Mouse (Mus musculus): ENCODE measurements around the gene Ptprn. TPM values are rescaled to one million over a fixed set of nuclear protein-coding genes. Genes with fewer than 3 reads are reported as not detected.
A peak's percentile ranks its signal among the peaks of the same experiment; 100 is the strongest.

Ptprn gene
- polyA plus RNA-seq, 1 experiment from 2014 or later = 19.2 TPM

DNA sequence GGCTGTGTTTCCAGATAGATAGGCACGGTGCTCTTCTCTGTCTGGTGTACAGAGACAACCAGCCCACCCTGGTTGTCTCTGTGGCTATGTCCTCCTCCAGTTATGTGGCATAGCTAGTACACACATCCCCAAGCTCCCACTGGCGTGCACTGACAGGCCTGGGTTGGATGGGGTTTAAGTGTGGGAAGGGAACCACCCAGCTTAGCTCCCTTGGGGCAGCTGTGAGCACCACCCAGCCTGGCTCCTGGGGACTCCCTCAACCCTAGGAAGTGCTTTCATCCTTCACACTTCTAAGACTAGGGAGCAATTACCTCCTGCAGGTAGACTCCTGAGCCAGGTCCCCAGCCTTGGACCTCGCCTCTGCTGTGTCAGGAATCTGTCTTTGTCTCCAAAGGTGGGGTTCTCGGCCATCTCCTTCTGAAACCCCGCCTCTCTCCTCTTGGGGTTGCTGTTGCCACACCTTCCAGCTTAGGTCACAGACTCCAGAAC, 32.6 kb downstream of the Ptprn start, which contains the start of gene A630095N17Rik:
Gene A630095N17Rik, minus strand, starts transcription at position 439 of the 489 bp plus-strand sequence.
- no peak within 1 kb of the TSS for H3K4me3 ChIP-seq
- no peaks in the 10 kb centered on the region for H3K36me3 ChIP-seq
- peaks cover 14% of the 10 kb centered on the region for H3K4me1 ChIP-seq (replicated peaks)
- no peak within 1 kb of the TSS for H3K9ac ChIP-seq
- 76% methylated on average over 5 of the region's 5 CpGs for WGBS
- peaks cover 10% of the 10 kb centered on the region; the same call in 1 of the 2 replicates for H3K27me3 ChIP-seq
- H3K4me2 ChIP-seq = no peak within 1 kb of the TSS
- no peaks in the 10 kb centered on the region for H3K9me3 ChIP-seq
- H3K27ac ChIP-seq (replicated peaks) = no peak within 1 kb of the TSS
- no peak for ATAC-seq (ENCODE audit: low read depth)

DNA sequence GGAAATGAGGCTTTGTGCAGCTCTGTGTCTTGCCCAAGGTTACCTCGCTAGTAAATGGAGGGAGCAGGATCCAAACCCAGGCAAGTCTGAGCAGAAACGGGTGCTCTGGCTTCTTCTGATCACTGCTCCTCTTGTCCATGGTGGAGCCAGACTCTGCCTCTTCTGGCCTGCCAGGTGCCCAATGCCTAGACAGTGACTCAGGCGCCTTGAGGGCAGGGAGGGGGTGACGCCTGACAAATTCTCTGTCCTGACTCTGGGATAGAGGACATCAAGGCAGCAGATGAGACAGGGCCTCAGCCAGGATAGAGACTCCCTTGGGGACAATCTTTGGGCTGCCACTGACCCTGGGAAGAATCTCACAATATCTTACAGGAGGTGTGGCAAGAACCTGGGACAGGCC, 33.1 kb downstream of the Ptprn start:
- WGBS = 78% methylated on average over 4 of the region's 4 CpGs
- H3K36me3 ChIP-seq = no peaks in the 10 kb centered on the region
- no peak overlapping the region for H3K27ac ChIP-seq (replicated peaks)
- peaks cover 10% of the 10 kb centered on the region; the same call in 1 of the 2 replicates for H3K27me3 ChIP-seq
- H3K9ac ChIP-seq = no peak overlapping the region
- no peaks in the 10 kb centered on the region for H3K9me3 ChIP-seq
- no peak for ATAC-seq (ENCODE audit: low read depth)
- no peak overlapping the region for H3K4me3 ChIP-seq
- no peak overlapping the region for H3K4me2 ChIP-seq
- H3K4me1 ChIP-seq (replicated peaks) = peaks cover 13% of the 10 kb centered on the region

DNA sequence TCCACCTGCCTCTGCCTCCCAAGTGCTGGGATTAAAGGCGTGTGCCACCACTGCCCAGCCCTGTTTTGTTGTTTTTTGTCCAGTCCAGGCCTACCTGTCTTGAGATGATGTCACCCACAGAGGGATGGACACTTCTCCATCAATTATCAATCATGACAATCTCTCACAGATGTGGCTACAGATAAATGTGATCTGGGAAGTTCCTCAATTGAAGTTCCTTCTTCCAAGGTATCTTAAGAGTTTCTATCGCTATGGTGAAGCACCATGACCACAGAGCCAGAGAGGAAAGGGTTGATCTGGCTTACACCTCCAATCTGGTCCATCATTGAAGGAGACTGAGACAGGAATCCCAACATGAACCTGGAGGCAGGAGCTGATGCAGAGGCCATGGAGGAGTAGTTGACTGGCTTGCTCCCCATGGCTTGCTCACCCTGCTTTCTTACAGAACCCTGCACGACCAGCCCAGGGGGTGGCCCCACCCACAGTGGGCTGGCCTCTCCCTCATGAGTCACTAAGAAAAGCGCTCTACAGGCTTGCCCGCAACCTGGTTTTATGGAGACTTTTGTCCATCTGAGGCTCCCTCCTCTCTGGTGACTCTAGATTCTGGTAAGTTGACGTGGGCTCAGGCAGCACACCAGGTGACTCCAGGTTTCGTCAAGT, 33.8 kb downstream of the Ptprn start:
- peaks cover 10% of the 10 kb centered on the region; the same call in 1 of the 2 replicates for H3K27me3 ChIP-seq
- no peak overlapping the region for H3K4me3 ChIP-seq
- ATAC-seq (ENCODE audit: low read depth) = no peak
- no peak overlapping the region for H3K4me2 ChIP-seq
- no peak overlapping the region for H3K9ac ChIP-seq
- H3K4me1 ChIP-seq (replicated peaks) = peaks cover 7% of the 10 kb centered on the region; the same call in 1 of the 2 replicates
- WGBS = 80% methylated on average over 7 of the region's 7 CpGs
- no peaks in the 10 kb centered on the region for H3K36me3 ChIP-seq
- H3K9me3 ChIP-seq = no peaks in the 10 kb centered on the region
- H3K27ac ChIP-seq (replicated peaks) = no peak overlapping the region

GRCm38 (mm10) chr1:75229158-75229557, 35.1 kb downstream of the Ptprn start:
- WGBS = 82% methylated on average over 4 of the region's 4 CpGs
- Histone ChIP-seq H3K36me3 (no peaks in the 10 kb centered on the region), H3K4me3 (no peak overlapping the region), H3K9ac (no peak overlapping the region), H3K4me1 (replicated peaks) (no peaks in the 10 kb centered on the region), H3K9me3 (no peaks in the 10 kb centered on the region), H3K27ac (replicated peaks) (no peak overlapping the region), H3K4me2 (no peak overlapping the region), H3K27me3 (peaks cover 10% of the 10 kb centered on the region; the same call in 1 of the 2 replicates)
- ATAC-seq (ENCODE audit: low read depth) = no peak

DNA sequence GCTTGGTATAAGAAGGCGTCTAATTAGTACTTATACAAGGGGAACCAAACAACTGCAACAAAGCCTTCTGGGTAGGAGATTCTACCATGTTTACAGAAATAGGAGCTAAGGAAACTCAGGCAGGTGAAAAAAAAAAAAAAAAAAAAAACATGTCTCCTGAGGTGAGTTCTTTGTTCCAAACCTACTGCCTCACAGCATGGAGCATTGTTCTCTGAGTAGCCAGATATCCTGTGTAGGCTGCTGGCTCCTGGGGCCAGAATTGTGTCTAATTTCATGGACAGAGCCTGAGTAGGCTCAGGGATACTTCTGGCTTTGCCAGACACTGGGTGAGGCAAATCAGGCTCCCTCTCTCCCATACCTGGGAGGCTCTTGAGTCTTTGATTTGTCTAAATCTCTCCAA, 36.6 kb downstream of the Ptprn start:
- ATAC-seq (ENCODE audit: low read depth) = no peak
- H3K36me3 ChIP-seq = no peaks in the 10 kb centered on the region
- no peaks in the 10 kb centered on the region for H3K9me3 ChIP-seq
- no peak overlapping the region for H3K27ac ChIP-seq (replicated peaks)
- 80% methylated on average over 1 of the region's 1 CpGs for WGBS
- H3K4me3 ChIP-seq = no peak overlapping the region
- H3K4me2 ChIP-seq = no peak overlapping the region
- peaks cover 20% of the 10 kb centered on the region for H3K27me3 ChIP-seq
- no peak overlapping the region for H3K9ac ChIP-seq
- H3K4me1 ChIP-seq (replicated peaks) = no peaks in the 10 kb centered on the region

- Histone ChIP-seq H3K4me3 (no peak overlapping the region), H3K9me3 (no peaks in the 10 kb centered on the region), H3K4me1 (replicated peaks) (no peaks in the 10 kb centered on the region), H3K27me3 (peaks cover 32% of the 10 kb centered on the region), H3K27ac (replicated peaks) (no peak overlapping the region), H3K36me3 (no peaks in the 10 kb centered on the region), H3K9ac (no peak overlapping the region), H3K4me2 (no peak overlapping the region)
- 73% methylated on average over 2 of the region's 2 CpGs for WGBS
- ATAC-seq (ENCODE audit: low read depth) = no peak
Observed at GRCm38 (mm10) chr1:75226138-75226537, 38.2 kb downstream of the Ptprn start.

GRCm38 (mm10) chr1:75225473-75225872, 38.8 kb downstream of the Ptprn start:
- H3K27ac ChIP-seq (replicated peaks) = no peak overlapping the region
- H3K27me3 ChIP-seq = peaks cover 33% of the 10 kb centered on the region
- H3K4me1 ChIP-seq (replicated peaks) = no peaks in the 10 kb centered on the region
- WGBS = 58% methylated on average over 3 of the region's 3 CpGs
- H3K4me2 ChIP-seq = no peak overlapping the region
- H3K36me3 ChIP-seq = no peaks in the 10 kb centered on the region
- no peak overlapping the region for H3K9ac ChIP-seq
- no peak for ATAC-seq (ENCODE audit: low read depth)
- H3K9me3 ChIP-seq = no peaks in the 10 kb centered on the region
- no peak overlapping the region for H3K4me3 ChIP-seq

GRCm38 (mm10) chr1:75223532-75223931, 40.8 kb downstream of the Ptprn start:
- no peaks in the 10 kb centered on the region for H3K9me3 ChIP-seq
- WGBS = 76% methylated on average over 6 of the region's 6 CpGs
- H3K4me1 ChIP-seq (replicated peaks) = peaks cover 14% of the 10 kb centered on the region
- no peak overlapping the region for H3K4me3 ChIP-seq
- H3K4me2 ChIP-seq = no peak overlapping the region
- no peak overlapping the region for H3K9ac ChIP-seq
- H3K27me3 ChIP-seq = peaks cover 52% of the 10 kb centered on the region
- no peak for ATAC-seq (ENCODE audit: low read depth)
- no peaks in the 10 kb centered on the region for H3K36me3 ChIP-seq
- H3K27ac ChIP-seq (replicated peaks) = no peak overlapping the region

DNA sequence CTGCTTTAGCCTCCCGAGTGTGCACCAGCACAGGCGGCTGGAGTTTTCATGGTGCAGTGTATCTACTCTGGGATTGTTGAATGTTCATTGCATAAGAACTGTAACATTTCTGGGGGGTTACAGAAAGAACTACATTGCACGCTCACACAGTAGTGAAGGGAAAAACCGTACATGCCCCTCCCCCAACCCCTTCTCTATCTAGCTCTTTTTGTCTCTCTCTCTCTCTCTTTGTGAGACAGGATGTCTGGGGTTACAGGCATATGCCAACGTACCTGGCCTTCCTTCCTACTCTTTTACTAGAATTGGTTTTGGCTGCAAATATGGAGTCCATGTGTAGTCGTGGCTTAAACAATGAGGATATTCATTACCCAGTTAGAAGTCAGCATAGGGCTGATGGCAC, 41.4 kb downstream of the Ptprn start:
- no peaks in the 10 kb centered on the region for H3K36me3 ChIP-seq
- H3K4me3 ChIP-seq = no peak overlapping the region
- H3K4me1 ChIP-seq (replicated peaks) = peaks cover 20% of the 10 kb centered on the region
- H3K27me3 ChIP-seq = peaks cover 58% of the 10 kb centered on the region
- ATAC-seq (ENCODE audit: low read depth) = no peak
- no peak overlapping the region for H3K27ac ChIP-seq (replicated peaks)
- H3K9ac ChIP-seq = no peak overlapping the region
- 84% methylated on average over 6 of the region's 6 CpGs for WGBS
- H3K9me3 ChIP-seq = no peaks in the 10 kb centered on the region
- no peak overlapping the region for H3K4me2 ChIP-seq

- Histone ChIP-seq H3K4me3 (no peak overlapping the region), H3K4me1 (replicated peaks) (peaks cover 20% of the 10 kb centered on the region), H3K36me3 (no peaks in the 10 kb centered on the region), H3K9ac (no peak overlapping the region), H3K9me3 (no peaks in the 10 kb centered on the region), H3K27me3 (peaks cover 72% of the 10 kb centered on the region), H3K27ac (replicated peaks) (no peak overlapping the region), H3K4me2 (no peak overlapping the region)
- ATAC-seq (ENCODE audit: low read depth) = no peak
- 82% methylated on average over 3 of the region's 3 CpGs for WGBS
Observed at GRCm38 (mm10) chr1:75221538-75221937, 42.8 kb downstream of the Ptprn start.

DNA sequence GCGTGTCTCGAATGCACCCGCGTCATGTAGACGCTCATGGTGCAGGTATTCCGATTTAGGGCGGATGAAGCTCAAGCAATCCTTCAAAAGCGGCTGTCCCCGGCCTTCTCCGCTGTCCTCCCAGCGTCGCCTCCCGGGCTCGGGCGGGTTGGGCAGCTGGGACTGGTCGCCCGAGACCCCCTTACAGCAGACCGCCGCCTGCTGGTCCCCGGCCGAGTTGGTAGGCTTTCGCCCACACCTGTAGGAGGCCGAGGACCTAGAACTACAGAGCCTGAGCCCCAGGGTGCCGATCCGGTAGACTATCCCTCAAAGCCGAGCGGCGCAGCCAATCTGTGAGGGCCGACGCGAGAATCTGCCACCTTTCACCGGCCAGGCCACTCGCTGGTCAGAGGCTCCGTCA, 44.8 kb downstream of the Ptprn start, which contains the start of gene Tuba4a:
Gene Tuba4a, minus strand, starts transcription at position 335 of the 400 bp plus-strand sequence.
- H3K4me3 ChIP-seq = peak within 1 kb of the TSS; percentile 54
- peak; percentile 66; the same call in 1 of the 2 replicates for ATAC-seq (ENCODE audit: low read depth)
- no peaks in the 10 kb centered on the region for H3K9me3 ChIP-seq
- peak within 1 kb of the TSS; percentile 86 for H3K4me2 ChIP-seq
- H3K27me3 ChIP-seq = peaks cover 80% of the 10 kb centered on the region
- no peak within 1 kb of the TSS for H3K27ac ChIP-seq (replicated peaks)
- WGBS = under 1% methylated on average over 34 of the region's 34 CpGs
- H3K36me3 ChIP-seq = peaks cover 16% of the 10 kb centered on the region
- peaks cover 20% of the 10 kb centered on the region for H3K4me1 ChIP-seq (replicated peaks)
- H3K9ac ChIP-seq = peak within 1 kb of the TSS; percentile 69

GRCm38 (mm10) chr1:75219078-75219477, 45.2 kb downstream of the Ptprn start:
- ATAC-seq (ENCODE audit: low read depth) = peak; percentile 80; the same call in 1 of the 2 replicates
- Histone ChIP-seq H3K27me3 (peaks cover 80% of the 10 kb centered on the region), H3K36me3 (peaks cover 21% of the 10 kb centered on the region), H3K9ac (peak overlapping the region; percentile 69), H3K27ac (replicated peaks) (no peak overlapping the region), H3K4me2 (peak overlapping the region; percentile 86), H3K9me3 (no peaks in the 10 kb centered on the region), H3K4me1 (replicated peaks) (peaks cover 20% of the 10 kb centered on the region), H3K4me3 (peak overlapping the region; percentile 54)
- 0% methylated on average over 24 of the region's 24 CpGs for WGBS
